Mouse (Mus musculus): ENCODE data around the gene Samd8. TPM values are rescaled to one million over a fixed set of nuclear protein-coding genes. Genes with fewer than 3 reads are reported as not detected.

The Samd8 gene
- polyA plus RNA-seq, 1 experiment, result 4.4 TPM

DNA sequence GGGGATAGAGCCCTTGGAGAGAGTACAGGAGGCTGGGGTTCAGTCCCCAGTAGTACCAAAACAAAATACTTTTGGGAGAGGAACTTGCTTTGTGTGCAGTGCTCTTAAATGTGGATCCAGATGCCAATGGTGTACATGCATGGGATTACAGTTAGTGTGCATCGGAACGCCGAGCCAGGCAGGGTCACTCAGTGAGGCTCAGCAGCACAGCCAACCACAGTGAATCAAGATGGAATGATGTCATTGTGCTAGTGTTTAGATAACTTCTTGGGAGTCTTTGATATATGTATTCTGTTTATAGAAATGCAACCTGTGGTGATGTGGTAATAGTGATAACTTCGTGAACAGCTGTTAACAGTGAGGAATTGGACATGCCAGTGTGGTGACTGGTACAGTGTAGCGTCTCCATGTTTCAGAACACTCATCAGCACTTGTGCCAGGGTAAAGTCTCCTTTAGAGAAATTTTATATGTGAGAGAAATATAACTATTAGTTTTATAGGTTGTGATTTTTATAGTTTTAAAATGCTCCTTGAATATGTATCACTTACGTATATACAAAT is 16.1 kb downstream of the Samd8 start:
- WGBS, result 80% methylated on average over 6 of the region's 6 CpGs
- Histone ChIP-seq H3K4me3 (replicated peaks; ENCODE audit: control insufficient read depth, low read depth, low read length) (no peak overlapping the region), H3K27ac (ENCODE audit: control insufficient read depth, insufficient read depth, low read depth, low read length, poor library complexity) (no peak overlapping the region), H3K4me1 (ENCODE audit: control insufficient read depth, insufficient read depth, low read length) (no peaks in the 10 kb centered on the region; the same call in 1 of the 2 replicates)
- TF ChIP-seq CTCF (IDR thresholded peaks at IDR 0.05; ENCODE audit: control insufficient read depth, insufficient read depth, low read length) (no peak), POLR2A (IDR thresholded peaks at IDR 0.05; ENCODE audit: borderline replicate concordance, control insufficient read depth, low read depth, low read length) (no peak)

DNA sequence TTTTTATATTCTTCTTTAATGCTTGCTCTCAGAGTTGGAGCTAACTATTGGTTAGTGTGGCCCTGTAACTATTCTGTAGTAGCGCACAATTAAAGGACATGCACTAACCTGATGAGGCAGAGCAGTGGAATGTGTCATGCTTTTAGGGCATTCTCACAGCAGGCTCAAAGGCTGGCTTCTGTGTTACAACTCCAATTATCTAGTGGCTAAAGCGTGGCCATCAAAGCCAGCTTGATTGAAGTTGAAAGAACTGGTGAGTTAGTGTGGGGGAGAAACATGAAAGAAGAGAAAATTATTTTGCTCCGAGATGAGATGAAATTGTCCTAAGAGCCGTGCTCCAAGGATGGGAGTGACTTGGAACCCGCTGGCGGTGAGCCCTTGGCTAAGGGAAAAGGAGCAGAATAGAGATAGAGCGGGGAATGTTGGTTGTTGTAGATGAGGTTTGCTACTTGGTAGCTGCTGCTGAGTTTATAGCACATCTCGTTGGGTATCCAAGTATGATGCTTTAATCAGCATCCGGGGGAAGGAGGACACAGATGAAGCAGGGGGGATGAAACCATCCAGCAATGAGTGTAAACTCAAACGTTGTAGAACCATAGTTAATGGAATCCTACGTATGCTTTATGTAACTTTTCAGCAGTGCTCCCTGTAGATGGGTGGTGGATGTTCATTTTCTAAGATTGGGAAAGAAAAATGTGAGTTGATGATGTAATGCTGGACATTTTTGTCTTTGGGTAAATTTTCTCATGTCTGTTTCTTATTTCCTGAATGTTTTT is 22.4 kb downstream of the Samd8 start:
- Histone ChIP-seq H3K4me3 (replicated peaks; ENCODE audit: control insufficient read depth, low read depth, low read length) (no peak overlapping the region), H3K27ac (ENCODE audit: control insufficient read depth, insufficient read depth, low read depth, low read length, poor library complexity) (no peak overlapping the region), H3K4me1 (ENCODE audit: control insufficient read depth, insufficient read depth, low read length) (no peaks in the 10 kb centered on the region)
- TF ChIP-seq CTCF (IDR thresholded peaks at IDR 0.05; ENCODE audit: control insufficient read depth, insufficient read depth, low read length) (no peak), POLR2A (IDR thresholded peaks at IDR 0.05; ENCODE audit: borderline replicate concordance, control insufficient read depth, low read depth, low read length) (no peak)
- 85% methylated on average over 11 of the region's 11 CpGs for WGBS

DNA sequence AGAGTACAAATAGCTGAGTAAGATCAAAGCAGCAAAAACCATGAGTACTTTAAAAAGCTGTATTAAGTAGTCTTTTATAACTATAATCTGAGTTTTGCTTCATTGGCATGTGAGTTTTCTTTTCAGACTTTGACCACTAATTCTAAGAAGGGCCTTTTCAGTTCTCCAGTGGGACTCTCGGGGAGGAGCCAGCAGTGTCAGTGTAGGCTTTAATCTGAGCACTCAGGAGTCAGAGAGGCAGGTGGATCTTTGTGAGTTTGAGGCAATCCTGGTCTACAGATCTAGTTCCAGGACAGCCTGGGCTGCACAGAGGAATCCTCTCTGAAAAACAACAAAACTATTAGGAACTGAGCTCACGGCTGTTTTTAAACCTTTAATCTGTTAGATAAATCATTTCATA is 23.6 kb downstream of the Samd8 start:
- TF ChIP-seq CTCF (IDR thresholded peaks at IDR 0.05; ENCODE audit: control insufficient read depth, insufficient read depth, low read length) (no peak), POLR2A (IDR thresholded peaks at IDR 0.05; ENCODE audit: borderline replicate concordance, control insufficient read depth, low read depth, low read length) (no peak)
- WGBS, result 82% methylated on average over 2 of the region's 2 CpGs
- Histone ChIP-seq H3K4me1 (ENCODE audit: control insufficient read depth, insufficient read depth, low read length) (no peaks in the 10 kb centered on the region), H3K27ac (ENCODE audit: control insufficient read depth, insufficient read depth, low read depth, low read length, poor library complexity) (no peak overlapping the region), H3K4me3 (replicated peaks; ENCODE audit: control insufficient read depth, low read depth, low read length) (no peak overlapping the region)

DNA sequence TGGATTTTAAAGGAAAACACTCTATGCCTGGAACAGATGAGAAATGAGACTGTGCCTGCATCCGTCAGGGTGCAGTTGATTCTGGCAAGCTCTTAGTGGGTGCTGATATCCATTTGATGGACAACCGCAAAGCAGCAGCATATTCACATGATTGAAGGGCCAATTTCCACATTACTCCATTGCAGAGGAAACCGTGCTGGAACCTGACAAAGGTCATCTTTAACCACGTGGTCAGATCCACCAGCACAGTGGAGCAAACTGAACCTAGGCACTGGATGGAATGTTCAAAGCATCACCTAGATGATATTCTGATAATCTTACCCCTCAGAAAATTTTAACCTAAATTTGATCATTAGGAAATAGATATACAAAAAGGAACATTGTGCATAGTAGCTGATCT is 25.9 kb downstream of the Samd8 start:
- 82% methylated on average over 4 of the region's 4 CpGs for WGBS
- no peak overlapping the region for H3K4me3 ChIP-seq (replicated peaks; ENCODE audit: control insufficient read depth, low read depth, low read length)
- no peak for TF ChIP-seq POLR2A (IDR thresholded peaks at IDR 0.05; ENCODE audit: borderline replicate concordance, control insufficient read depth, low read depth, low read length)
- TF ChIP-seq CTCF (IDR thresholded peaks at IDR 0.05; ENCODE audit: control insufficient read depth, insufficient read depth, low read length), result no peak

DNA sequence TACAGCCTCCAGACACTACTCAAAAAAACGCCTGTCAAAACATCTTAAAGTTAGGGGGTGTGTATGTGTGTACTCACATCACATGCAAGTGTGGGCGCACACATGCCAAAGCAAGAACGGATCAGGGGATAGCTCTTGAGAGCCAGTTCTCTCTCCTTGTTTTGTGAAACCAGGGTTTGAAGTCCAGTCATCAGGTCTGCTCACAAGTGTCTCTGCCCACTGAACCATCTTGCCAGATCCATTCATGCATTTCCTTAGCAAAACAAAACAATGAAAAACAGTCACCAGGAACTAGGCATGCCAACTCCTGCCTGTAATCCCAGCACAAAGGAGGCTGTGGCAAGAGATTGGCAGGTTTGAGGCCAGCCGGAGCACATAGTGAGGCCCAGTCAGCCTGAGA is 36.2 kb downstream of the Samd8 start:
- H3K4me3 ChIP-seq (replicated peaks; ENCODE audit: control insufficient read depth, low read depth, low read length), result no peak overlapping the region
- TF ChIP-seq POLR2A (IDR thresholded peaks at IDR 0.05; ENCODE audit: borderline replicate concordance, control insufficient read depth, low read depth, low read length) (no peak), CTCF (IDR thresholded peaks at IDR 0.05; ENCODE audit: control insufficient read depth, insufficient read depth, low read length) (no peak)
- no peaks in the 10 kb centered on the region for H3K4me1 ChIP-seq (ENCODE audit: control insufficient read depth, insufficient read depth, low read length)
- 91% methylated on average over 4 of the region's 4 CpGs for WGBS
- H3K27ac ChIP-seq (ENCODE audit: control insufficient read depth, insufficient read depth, low read depth, low read length, poor library complexity), result no peak overlapping the region

More for the DNA sequence above, 25.9 kb downstream of the Samd8 start:
- Histone ChIP-seq H3K27ac (ENCODE audit: control insufficient read depth, insufficient read depth, low read depth, low read length, poor library complexity) (no peak overlapping the region; the same call in 1 of the 2 replicates), H3K4me1 (ENCODE audit: control insufficient read depth, insufficient read depth, low read length) (no peaks in the 10 kb centered on the region)

DNA sequence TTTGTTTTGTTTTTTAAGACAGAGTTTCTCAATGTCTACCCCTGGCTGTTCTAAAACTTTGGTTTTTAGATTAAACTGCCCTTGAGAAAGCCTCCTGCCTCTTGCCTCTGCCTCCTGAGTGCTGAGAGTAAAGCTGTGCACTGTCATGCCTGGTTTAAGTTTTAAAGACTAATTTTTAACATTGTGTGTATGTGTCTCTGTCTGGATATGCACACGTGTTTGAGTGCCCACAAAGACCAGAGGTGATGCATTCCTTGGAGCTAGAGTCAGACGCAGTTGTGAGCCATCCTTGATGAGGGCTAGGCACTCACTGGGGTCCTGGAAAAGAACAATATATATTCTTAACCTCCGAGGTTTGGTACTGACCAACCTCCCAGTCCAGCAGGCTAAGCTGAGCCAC is 37.0 kb downstream of the Samd8 start:
- WGBS, result 80% methylated on average over 3 of the region's 3 CpGs
- H3K27ac ChIP-seq (ENCODE audit: control insufficient read depth, insufficient read depth, low read depth, low read length, poor library complexity), result no peak overlapping the region
- TF ChIP-seq CTCF (IDR thresholded peaks at IDR 0.05; ENCODE audit: control insufficient read depth, insufficient read depth, low read length) (no peak), POLR2A (IDR thresholded peaks at IDR 0.05; ENCODE audit: borderline replicate concordance, control insufficient read depth, low read depth, low read length) (no peak)
- no peaks in the 10 kb centered on the region for H3K4me1 ChIP-seq (ENCODE audit: control insufficient read depth, insufficient read depth, low read length)
- H3K4me3 ChIP-seq (replicated peaks; ENCODE audit: control insufficient read depth, low read depth, low read length), result no peak overlapping the region

DNA sequence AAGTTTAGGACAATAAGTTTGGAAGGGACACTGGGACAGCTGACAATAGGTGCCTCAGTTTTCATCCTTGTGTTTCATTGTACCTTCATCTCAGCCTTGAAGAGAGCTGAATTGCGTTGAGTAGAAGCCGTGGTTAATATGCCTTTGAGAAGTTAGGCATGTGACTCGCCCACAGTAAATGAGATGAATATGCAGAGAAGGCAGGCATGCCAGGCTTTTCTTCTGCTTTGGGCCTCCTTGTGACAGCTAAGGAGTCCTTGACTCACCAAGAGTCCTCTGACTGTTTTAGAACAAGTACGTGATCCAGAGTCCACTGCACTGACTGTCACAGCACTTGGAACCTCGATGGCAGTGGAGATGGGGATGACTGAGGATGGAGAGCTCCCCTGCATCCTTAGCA is 37.8 kb downstream of the Samd8 start:
- TF ChIP-seq CTCF (IDR thresholded peaks at IDR 0.05; ENCODE audit: control insufficient read depth, insufficient read depth, low read length), result no peak
- no peak for TF ChIP-seq POLR2A (IDR thresholded peaks at IDR 0.05; ENCODE audit: borderline replicate concordance, control insufficient read depth, low read depth, low read length)
- WGBS, result 90% methylated on average over 5 of the region's 5 CpGs
- H3K4me3 ChIP-seq (replicated peaks; ENCODE audit: control insufficient read depth, low read depth, low read length), result no peak overlapping the region

DNA sequence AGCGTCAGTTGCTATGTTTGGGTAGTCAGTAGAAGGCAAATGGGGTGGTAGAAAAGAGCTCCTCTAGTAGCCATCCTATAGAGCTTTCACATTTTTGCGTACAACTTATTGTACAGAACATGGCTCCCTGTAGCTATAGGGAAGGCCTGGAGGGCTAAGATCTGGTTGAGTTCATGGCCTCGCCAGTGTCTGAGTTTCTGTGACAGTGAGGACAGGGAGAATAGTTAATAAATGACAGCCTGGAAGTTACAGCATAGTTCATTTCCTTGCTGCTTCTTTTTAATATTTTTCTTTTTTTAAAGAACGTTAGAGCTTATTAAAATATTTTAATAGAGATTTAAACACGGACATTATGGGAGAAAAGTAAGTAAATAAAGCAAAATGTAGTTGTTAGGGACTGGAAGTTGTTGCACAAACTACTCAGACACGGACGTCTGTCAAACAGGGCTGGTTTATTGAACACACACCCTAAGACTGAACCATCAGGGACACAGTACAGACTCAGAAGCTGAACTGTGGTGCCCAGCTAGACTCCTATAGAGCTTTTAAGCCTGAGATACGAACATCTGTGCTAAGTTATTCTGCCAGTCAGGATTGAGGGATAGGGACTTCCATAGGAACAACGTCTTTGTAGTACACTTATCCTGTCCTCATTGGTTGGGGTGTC is 40.4 kb downstream of the Samd8 start:
- H3K4me1 ChIP-seq (ENCODE audit: control insufficient read depth, insufficient read depth, low read length), result no peaks in the 10 kb centered on the region; the same call in 1 of the 2 replicates
- no peak overlapping the region for H3K27ac ChIP-seq (ENCODE audit: control insufficient read depth, insufficient read depth, low read depth, low read length, poor library complexity)
- TF ChIP-seq CTCF (IDR thresholded peaks at IDR 0.05; ENCODE audit: control insufficient read depth, insufficient read depth, low read length) (no peak), POLR2A (IDR thresholded peaks at IDR 0.05; ENCODE audit: borderline replicate concordance, control insufficient read depth, low read depth, low read length) (no peak)
- 89% methylated on average over 9 of the region's 9 CpGs for WGBS
- no peak overlapping the region for H3K4me3 ChIP-seq (replicated peaks; ENCODE audit: control insufficient read depth, low read depth, low read length)

More for the DNA sequence above, 37.8 kb downstream of the Samd8 start:
- H3K4me1 ChIP-seq (ENCODE audit: control insufficient read depth, insufficient read depth, low read length), result no peaks in the 10 kb centered on the region
- H3K27ac ChIP-seq (ENCODE audit: control insufficient read depth, insufficient read depth, low read depth, low read length, poor library complexity), result no peak overlapping the region

All from bone marrow, adult 2 months (tissue).